Mouse (Mus musculus) fat pad, adult 2 months (tissue): Measurements from ENCODE around the gene Zfp329.
"Not testable (repeated sequence)": the region's sequence is repeated elsewhere in the genome, so short reads cannot be mapped to it uniquely, and the experiment has no call there.

ENCODE experiments used
- DNase-seq: peaks from one replicate; pipeline ENCODE4 v3.0.0-alpha.2; 2011; ENCODE audit warnings: low read depth, low spot score; ENCODE audit errors: extremely low read depth

Zfp329 gene

GRCm38 (mm10) chr7:12818521-12819295 lies at the start of gene Zfp329:
Zfp329 (minus strand) TSS chr7:12818858.
- DNase-seq = peak; percentile 11

- no peak for DNase-seq
Measured at GRCm38 (mm10) chr7:12835779-12836178, 17.1 kb upstream of the Zfp329 start.

DNA sequence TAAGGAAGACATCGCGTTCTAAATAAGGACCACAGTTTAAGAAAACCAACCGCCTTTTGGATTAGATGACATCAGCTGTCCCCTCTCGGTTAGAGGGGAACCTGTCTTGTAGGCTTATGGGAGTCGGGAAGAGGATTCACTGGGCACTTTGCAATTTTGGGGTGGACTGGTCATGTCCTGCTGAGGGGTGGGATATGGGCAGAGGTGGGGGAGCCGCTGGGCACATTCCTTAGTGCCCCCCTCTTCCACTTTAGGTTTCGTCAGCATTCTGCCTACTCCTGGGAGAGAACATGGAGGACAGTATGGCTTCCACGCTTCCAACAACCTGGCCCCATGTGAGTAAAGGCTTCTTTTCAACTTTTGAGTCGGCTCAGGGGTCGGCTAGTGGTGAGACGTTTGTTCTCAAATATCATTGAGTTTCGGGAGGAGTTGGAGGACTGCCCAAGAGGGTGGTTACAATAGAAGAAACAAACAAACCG lies 16.6 kb upstream of the Zfp329 start:
- DNase-seq = no peak

- peak; percentile 30 for DNase-seq
Measured at GRCm38 (mm10) chr7:12834162-12835120, 15.8 kb upstream of the Zfp329 start, which contains the start of gene Zfp110. Zfp110 (plus strand) TSS chr7:12834761.

DNA sequence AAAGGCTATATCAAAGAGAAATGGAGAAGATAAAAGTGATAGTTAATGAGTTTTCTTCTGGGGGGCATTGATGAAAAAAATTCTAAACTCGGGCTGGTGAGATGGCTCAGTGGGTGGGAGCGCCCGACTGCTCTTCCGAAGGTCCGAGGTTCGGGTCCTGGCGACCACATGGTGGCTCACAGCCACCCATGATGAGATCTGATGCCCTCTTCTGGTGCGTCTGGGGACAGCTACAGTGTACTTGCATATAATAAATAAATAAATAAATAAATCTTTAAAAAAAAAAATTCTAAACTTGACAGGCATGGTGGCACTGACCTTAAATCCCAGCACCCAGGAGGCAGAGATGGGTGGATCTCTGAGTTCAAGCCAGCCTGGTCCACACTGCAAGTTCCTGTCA lies 3.1 kb downstream of the Zfp329 start:
- DNase-seq = no peak

GRCm38 (mm10) chr7:12803727-12804071 lies 15.0 kb downstream of the Zfp329 start:
- no peak for DNase-seq

GRCm38 (mm10) chr7:12802866-12803726 lies 15.6 kb downstream of the Zfp329 start, which contains the start of gene Zscan18:
Zscan18 (minus strand) TSS chr7:12803635.
- no peak for DNase-seq

DNA sequence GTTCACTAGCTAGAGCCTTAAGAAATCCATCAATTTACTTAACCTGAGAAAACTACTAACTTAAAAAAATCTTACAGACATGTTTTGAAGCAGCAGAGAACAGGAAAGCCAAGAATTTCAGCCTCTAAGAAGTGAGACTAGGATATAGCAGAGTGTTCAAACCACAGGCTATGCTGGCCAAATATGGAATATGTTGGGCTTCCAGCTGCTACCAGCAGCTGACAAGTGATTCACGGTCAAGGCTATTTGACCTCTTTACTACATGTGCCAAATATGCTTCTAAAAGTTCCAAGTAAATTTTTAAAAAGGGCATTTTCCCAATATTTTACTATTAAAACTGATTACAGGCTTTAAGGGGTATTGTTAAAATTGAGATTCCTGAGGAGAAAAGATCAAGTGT lies 19.1 kb downstream of the Zfp329 start:
- no peak for DNase-seq

DNA sequence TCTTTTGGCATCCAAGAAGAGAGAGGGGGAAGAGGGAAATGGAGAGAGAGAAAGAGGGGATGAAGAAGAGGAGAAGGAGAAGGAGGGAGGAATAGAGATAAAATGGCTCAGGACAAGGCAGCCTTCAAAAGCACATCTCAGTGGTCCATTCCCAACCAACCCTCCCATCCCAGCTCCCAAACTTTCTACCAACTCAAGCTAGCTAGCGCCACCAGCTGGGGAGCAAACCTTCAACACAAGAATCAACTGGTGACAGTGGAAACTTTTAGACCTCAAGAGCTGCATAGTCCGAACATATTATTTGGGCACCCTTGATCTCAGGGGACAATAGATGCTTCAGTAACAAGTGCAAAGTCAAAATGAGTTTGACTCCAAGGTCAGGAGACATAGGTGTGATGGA lies 20.7 kb downstream of the Zfp329 start:
- DNase-seq = no peak

DNA sequence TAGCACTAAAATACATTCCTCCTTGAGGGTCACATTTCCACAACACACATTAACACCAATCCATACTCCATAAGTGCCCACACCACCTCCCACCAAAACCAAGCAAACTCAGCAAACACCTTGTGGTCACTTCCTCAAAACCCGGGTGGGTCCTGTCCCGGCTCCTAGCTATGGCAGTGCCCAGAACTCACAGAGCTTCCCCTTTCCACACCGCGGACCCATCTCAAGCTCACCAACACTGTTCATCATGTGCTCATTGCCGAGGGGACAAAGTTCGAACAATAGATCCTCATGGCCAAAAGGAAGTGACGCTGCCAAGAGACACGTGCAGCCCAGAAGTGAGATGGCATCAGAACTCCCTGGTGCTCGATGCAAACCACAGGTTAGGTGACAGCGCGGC lies 26.0 kb downstream of the Zfp329 start:
- not testable (repeated sequence) for DNase-seq

GRCm38 (mm10) chr7:12788025-12788424 lies 30.6 kb downstream of the Zfp329 start:
- DNase-seq = no peak

DNA sequence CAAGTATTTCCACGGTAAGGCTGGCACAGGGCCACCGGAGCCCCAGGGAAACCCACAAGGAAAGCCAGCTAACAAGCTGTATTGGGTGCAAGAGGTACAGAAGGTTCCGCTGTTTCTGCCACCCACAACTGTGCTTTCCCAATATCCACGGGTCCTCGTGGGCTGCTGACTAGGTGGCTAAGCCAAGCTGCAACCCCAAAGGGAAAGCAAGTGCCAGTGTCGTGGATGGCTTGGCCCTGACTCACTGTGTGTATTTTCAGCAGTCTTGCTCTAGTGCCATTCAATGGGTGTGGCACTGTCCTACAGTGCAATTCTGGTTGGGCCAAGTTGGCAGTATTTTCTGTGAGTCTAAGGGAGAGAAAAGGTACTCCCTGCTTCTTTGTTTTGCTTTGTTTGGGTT lies 31.3 kb downstream of the Zfp329 start:
- peak; percentile 51 for DNase-seq

GRCm38 (mm10) chr7:12780151-12780830 lies 38.4 kb downstream of the Zfp329 start:
- peak; percentile 40 for DNase-seq

DNA sequence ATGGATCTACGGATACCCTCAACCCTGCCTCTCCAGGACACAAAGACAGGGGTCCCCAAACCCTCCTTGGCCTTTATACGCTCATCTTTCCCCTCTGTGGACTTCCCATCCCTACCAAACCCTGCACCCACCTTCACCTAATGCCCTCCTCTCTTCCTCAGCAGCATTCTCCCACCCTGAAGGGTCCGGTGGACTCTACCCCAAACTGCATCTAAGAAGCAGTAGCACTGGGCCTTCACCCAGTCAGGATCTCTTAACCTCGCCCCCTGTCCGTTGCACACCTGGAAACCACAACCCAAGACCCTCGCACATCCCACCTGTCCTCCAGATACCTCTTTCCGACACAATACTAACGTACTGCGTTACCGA lies 38.9 kb downstream of the Zfp329 start:
- no peak for DNase-seq

DNA sequence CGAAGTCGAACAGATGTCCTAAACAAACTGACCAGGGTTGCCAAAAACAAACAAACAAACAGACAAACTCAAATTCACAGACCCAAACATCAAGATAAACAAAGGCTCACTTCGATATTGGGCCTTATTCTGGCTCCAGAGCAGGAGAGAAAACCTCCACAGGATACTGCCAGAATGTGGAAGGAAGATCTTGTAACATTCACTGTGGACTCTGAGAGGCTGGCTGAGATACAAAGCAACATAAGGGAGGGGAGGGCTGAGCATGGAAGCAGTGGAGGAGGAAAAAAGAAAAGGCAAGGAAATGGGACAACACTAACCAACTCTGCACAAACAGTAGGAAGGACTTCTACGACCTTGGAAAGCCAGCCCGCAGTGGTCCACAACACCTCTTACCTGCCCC lies 39.5 kb downstream of the Zfp329 start:
- no peak for DNase-seq

- peak; percentile 93 for DNase-seq
Measured at GRCm38 (mm10) chr7:12774606-12775005, 44.1 kb downstream of the Zfp329 start.

DNA sequence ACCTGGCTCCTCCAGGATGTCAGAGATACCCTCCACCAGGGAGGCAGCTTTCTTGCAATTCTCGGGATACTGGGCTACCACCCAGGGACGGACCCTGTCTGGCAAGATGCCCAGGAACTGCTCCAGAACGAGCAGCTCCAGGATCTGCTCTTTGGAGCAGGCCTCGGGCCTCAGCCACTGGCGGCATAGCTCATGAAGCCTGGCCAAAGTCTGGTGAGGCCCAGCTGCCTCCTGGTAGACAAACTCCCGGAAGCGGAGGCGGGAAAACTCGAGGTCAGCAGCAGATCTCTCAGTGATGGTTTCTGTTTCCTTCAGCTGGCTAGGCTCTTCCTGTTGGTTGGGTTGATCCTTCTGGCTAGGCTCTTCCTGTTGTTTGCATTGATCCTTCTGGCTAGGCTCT lies 44.5 kb downstream of the Zfp329 start:
- no peak for DNase-seq
